Mouse (Mus musculus) embryonic facial prominence, embryonic 15.5 days (tissue): ENCODE measurements around the gene Parp2. TPM values are rescaled to one million over a fixed set of nuclear protein-coding genes. Genes with fewer than 3 reads are reported as not detected.
"Not testable (repeated sequence)": the region's sequence is repeated elsewhere in the genome, so short reads cannot be mapped to it uniquely, and the experiment has no call there.

Source experiments
- ATAC-seq: fragments of 200-750 bp; cut with Nextera tagmentation; 2 replicates; pipeline ENCODE4 v1.8.0; 2017; ENCODE audit warnings: low read depth, moderate TSS enrichment; ENCODE audit not compliant: insufficient number of reproducible peaks, low FRiP score, low TSS enrichment
- H3K27ac ChIP-seq: fragments of 300-500 bp; sonication (generic); replicated peaks from 2 replicates; pipeline ENCODE4 v1.5.1; 2015; ENCODE audit warnings: mild to moderate bottlenecking, inconsistent platforms
- H3K27me3 ChIP-seq: fragments of 300-500 bp; sonication (generic); 2 replicates; pipeline ENCODE4 v1.6.1; 2015; ENCODE audit warnings: inconsistent platforms
- H3K36me3 ChIP-seq: fragments of 300-500 bp; sonication (generic); 2 replicates; pipeline ENCODE4 v1.6.1; 2015; ENCODE audit warnings: mild to moderate bottlenecking, inconsistent platforms
- H3K4me1 ChIP-seq: fragments of 300-500 bp; sonication (generic); 2 replicates; pipeline ENCODE4 v1.6.1; 2015; ENCODE audit warnings: inconsistent platforms
- H3K4me2 ChIP-seq: fragments of 300-500 bp; sonication (generic); replicated peaks from 2 replicates; pipeline ENCODE4 v1.6.1; 2015; ENCODE audit warnings: mild to moderate bottlenecking, inconsistent platforms
- H3K4me3 ChIP-seq: fragments of 300-500 bp; sonication (generic); replicated peaks from 2 replicates; pipeline ENCODE4 v1.5.1; 2015; ENCODE audit warnings: mild to moderate bottlenecking, inconsistent platforms
- H3K9ac ChIP-seq: fragments of 300-500 bp; sonication (generic); 2 replicates; pipeline ENCODE4 v1.6.1; 2015; ENCODE audit warnings: inconsistent platforms
- H3K9me3 ChIP-seq: fragments of 300-500 bp; sonication (generic); replicated peaks from 2 replicates; pipeline ENCODE4 v1.6.1; 2016; ENCODE audit warnings: inconsistent platforms
- WGBS: fragments of 180-500 bp; shearing (Covaris S2); methylation state at CpG from one replicate; pipeline ENCODE4 v1.1.7; 2015; 5-methylcytosine and 5-hydroxymethylcytosine counted together
- polyA plus RNA-seq: library from polyadenylated mRNA; unstranded; fragments of >200 nt; fragmentation: Nextera tagmentation; extraction: Ambion mirVana; gene quantifications from 2 replicates; pipeline ENCODE4 v1.2.1, GENCODE M21; 2015

The Parp2 gene
- polyA plus RNA-seq, 1 experiment from 2014 or later: 59.3 TPM

DNA sequence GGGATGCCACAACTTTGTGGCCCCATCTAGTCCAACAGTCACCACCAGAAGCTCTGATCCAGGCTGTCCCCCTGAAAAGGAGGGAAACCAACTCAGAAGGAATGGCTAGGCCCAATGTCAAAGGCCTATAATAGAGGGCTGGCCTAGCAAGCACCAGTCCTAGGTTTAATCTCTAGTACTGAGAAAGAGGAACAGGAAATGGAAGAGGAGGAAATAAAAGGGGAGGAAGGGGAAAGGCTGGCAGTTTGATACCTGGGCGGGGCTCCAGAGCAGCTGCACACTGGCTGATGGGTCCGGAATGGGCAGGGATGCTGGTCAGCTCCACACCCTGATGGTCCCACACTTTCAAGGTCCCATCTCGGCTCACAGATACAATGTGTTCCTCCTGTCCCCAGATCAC, 22.2 kb downstream of the Parp2 start:
- WGBS: 77% methylated on average over 3 of the region's 3 CpGs
- Histone ChIP-seq H3K36me3 (peaks cover 1% of the 10 kb centered on the region; the same call in 1 of the 2 replicates), H3K9ac (no peak overlapping the region), H3K4me2 (no peak overlapping the region), H3K4me3 (no peak overlapping the region), H3K27me3 (no peaks in the 10 kb centered on the region), H3K4me1 (no peaks in the 10 kb centered on the region), H3K27ac (no peak overlapping the region), H3K9me3 (no peaks in the 10 kb centered on the region)
- no peak for ATAC-seq

DNA sequence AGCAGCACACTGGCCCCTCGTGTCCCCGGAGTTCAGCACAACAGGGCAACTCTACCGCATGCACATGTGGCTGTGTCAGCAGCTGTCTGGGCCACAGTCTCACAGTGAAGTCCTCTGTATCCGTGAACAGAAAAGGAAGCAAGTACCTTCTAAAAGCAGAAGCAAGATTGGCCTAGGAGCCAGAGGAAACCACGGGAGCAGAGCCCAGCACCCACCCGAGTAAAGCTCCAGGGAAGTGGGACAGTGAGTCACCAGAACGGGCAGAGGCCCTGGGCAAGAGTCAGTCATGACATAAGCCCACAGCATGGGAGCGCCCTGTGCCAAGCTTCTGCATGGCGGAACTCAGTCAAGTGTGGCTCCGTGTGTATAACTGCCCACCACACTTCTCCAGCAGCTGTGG, 26.3 kb downstream of the Parp2 start:
- 76% methylated on average over 10 of the region's 10 CpGs for WGBS
- H3K4me3 ChIP-seq: no peak overlapping the region
- no peak overlapping the region for H3K9ac ChIP-seq
- no peak overlapping the region for H3K27ac ChIP-seq
- ATAC-seq: no peak
- no peaks in the 10 kb centered on the region for H3K27me3 ChIP-seq
- no peaks in the 10 kb centered on the region for H3K4me1 ChIP-seq
- peaks cover 4% of the 10 kb centered on the region for H3K36me3 ChIP-seq
- no peaks in the 10 kb centered on the region for H3K9me3 ChIP-seq
- H3K4me2 ChIP-seq: no peak overlapping the region

DNA sequence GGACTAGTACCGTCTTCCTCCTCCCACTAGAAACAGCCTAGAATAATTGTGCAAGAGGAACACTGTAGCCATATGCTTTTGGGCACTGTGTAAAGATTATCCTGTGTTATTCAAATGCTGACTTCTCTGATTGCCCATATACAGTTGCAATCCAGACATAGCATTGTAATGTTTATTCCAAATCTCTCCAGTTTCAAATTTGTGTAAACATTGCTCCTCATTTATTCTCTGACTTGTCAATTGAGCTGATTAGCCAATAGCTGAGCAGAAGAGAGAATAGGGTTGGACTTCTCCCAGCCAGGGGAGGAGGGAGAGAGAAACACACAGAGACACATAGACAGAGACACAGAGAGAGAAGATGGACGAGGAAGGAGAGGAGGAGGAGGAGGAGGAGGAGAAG, 26.8 kb downstream of the Parp2 start:
- Histone ChIP-seq H3K4me2 (no peak overlapping the region), H3K27ac (no peak overlapping the region), H3K36me3 (peaks cover 4% of the 10 kb centered on the region), H3K9me3 (no peaks in the 10 kb centered on the region), H3K27me3 (no peaks in the 10 kb centered on the region), H3K9ac (no peak overlapping the region), H3K4me3 (no peak overlapping the region), H3K4me1 (no peaks in the 10 kb centered on the region)
- WGBS: 50% methylated on average over 2 of the region's 2 CpGs
- no peak for ATAC-seq

DNA sequence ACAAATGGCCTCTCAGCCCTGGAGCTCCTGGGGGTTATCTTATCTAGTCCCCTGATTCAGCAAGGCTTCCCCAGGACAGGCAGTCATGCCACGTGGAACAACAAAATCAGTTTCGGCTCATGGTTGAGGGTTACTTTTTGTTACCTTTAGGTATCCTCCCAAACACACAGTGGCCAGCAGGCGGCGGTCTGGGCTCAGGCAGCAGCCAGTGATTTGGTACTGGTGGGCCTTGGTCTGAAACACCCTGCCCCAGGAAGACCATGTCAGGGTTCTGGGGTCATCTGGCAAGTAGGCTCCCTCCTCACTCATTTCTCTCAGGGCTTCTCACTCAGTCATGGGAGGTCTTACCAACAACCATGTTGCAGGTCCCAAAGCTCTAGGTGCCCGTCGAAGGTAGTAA, 29.6 kb downstream of the Parp2 start:
- ATAC-seq: no peak
- H3K9ac ChIP-seq: no peak overlapping the region
- peaks cover 4% of the 10 kb centered on the region for H3K36me3 ChIP-seq
- H3K4me1 ChIP-seq: no peaks in the 10 kb centered on the region
- H3K4me3 ChIP-seq: no peak overlapping the region
- H3K9me3 ChIP-seq: no peaks in the 10 kb centered on the region
- H3K4me2 ChIP-seq: no peak overlapping the region
- WGBS: 65% methylated on average over 6 of the region's 6 CpGs
- no peak overlapping the region for H3K27ac ChIP-seq
- no peaks in the 10 kb centered on the region for H3K27me3 ChIP-seq

DNA sequence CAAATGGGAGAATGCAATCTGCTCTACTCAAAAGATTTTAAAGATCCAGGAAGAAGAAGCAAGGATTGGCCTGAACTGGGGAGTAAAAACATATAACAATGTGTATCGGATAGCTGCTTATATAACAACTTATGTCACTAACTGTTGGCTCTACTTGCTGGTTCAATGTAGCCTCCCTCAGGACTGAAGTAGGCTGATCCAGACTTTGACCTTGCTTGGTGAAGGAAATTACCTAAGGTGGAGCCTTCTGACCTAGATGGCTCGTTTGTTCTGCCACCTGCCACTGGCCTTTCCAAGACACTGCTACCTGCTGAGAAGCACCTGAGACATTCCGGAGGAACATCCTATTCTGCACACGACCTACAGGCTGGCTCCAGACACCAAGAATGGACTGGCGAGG, 48.1 kb downstream of the Parp2 start:
- Histone ChIP-seq H3K27me3 (no peaks in the 10 kb centered on the region), H3K4me1 (no peaks in the 10 kb centered on the region), H3K27ac (no peak overlapping the region), H3K4me2 (no peak overlapping the region), H3K4me3 (no peak overlapping the region), H3K9ac (no peak overlapping the region), H3K36me3 (peaks cover 7% of the 10 kb centered on the region), H3K9me3 (no peaks in the 10 kb centered on the region)
- WGBS: 85% methylated on average over 5 of the region's 5 CpGs
- no peak for ATAC-seq

DNA sequence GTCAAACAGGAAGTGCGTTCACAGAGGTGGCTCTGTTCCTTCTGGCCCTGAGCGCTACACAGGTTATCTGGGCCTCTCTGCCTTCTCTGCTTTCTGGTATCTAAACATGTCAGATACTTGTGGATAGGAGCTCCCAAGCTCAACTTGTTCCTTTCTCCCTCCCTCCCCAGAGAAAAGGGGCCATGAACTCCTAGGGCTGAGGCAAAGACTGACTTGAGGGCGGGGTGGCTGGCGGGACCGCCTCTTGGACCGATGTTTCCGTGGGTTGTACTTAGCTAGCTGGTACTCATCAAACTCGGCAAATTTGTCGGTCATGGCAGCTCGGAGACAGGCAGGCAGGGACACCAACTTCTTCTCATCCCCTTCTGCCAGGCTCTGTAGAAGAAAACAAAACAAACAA, 55.0 kb downstream of the Parp2 start:
- H3K36me3 ChIP-seq: peaks cover 9% of the 10 kb centered on the region
- H3K4me3 ChIP-seq: no peak overlapping the region
- no peak overlapping the region for H3K9ac ChIP-seq
- no peak for ATAC-seq
- 87% methylated on average over 10 of the region's 10 CpGs for WGBS
- H3K9me3 ChIP-seq: no peaks in the 10 kb centered on the region
- H3K4me2 ChIP-seq: no peak overlapping the region
- no peak overlapping the region for H3K27ac ChIP-seq
- no peaks in the 10 kb centered on the region for H3K27me3 ChIP-seq
- H3K4me1 ChIP-seq: no peaks in the 10 kb centered on the region

DNA sequence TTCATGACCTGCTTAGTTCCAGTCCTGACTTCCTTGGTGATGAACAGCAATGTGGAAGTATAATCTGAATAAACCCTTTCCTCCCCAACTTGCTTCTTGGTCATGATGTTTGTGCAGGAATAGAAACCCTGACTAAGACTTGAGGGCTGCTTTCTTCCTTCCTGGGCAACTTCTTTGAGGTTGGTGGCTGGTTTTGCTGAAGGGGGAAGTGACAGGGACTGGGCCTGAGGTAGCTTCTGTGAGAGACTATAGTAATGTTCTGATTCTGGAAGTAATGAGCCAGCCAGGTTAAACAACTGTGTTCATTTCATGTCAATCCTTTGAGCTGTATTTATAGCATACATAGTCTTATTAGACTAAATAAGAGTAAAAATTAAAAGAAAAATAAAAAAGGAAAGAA, 57.4 kb downstream of the Parp2 start:
- not testable (repeated sequence) for H3K4me3 ChIP-seq, ATAC-seq, H3K9me3 ChIP-seq, H3K4me2 ChIP-seq, H3K27ac ChIP-seq, H3K27me3 ChIP-seq, H3K36me3 ChIP-seq, H3K9ac ChIP-seq, H3K4me1 ChIP-seq

DNA sequence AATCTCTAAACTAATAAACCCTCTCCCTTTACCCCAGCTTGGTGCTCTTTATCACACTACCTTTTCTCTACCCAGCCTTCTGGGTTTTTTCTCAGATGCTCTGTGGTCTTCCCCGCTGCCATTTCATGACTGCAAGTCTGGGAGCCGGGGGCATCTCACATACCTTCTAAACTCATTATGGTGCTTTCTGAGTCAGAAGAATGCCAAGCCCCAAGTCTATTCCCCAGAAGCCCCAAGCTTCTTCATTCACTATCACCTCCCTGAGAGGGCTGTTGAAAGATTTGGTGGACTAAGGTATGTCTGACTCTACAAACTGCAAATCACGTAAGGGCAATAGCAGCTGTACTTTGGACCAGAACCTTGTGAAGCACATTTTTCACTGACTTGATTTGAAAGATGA, 59.3 kb downstream of the Parp2 start:
- ATAC-seq: no peak
- H3K27ac ChIP-seq: no peak overlapping the region
- H3K9me3 ChIP-seq: no peaks in the 10 kb centered on the region
- H3K4me3 ChIP-seq: no peak overlapping the region
- H3K4me1 ChIP-seq: peaks cover 4% of the 10 kb centered on the region
- H3K9ac ChIP-seq: no peak overlapping the region
- H3K27me3 ChIP-seq: no peaks in the 10 kb centered on the region
- WGBS: 91% methylated on average over 3 of the region's 3 CpGs
- H3K36me3 ChIP-seq: no peaks in the 10 kb centered on the region
- H3K4me2 ChIP-seq: no peak overlapping the region

DNA sequence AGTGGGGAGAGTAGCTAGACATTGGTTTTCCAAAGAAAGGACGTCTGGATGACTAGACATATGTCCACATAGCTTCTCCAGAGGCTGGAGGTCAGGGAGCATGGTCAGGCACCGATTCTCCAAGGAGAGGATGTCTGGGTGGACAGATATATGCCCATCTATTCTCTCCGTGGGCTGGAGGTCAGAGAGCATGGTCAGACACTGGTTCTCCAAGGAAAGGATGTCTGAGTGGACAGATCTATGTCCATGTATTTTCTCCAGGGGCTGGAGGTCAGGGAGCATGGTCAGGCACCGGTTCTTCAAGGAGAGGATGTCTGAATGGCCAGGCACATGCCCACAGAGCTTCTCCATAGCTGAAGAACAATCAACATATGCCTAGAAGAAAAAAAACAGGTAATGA, 60.6 kb downstream of the Parp2 start:
- H3K4me3 ChIP-seq: no peak overlapping the region
- H3K9ac ChIP-seq: no peak overlapping the region
- H3K27me3 ChIP-seq: no peaks in the 10 kb centered on the region
- peaks cover 4% of the 10 kb centered on the region for H3K4me1 ChIP-seq
- no peak for ATAC-seq
- 76% methylated on average over 4 of the region's 4 CpGs for WGBS
- no peaks in the 10 kb centered on the region for H3K9me3 ChIP-seq
- H3K4me2 ChIP-seq: no peak overlapping the region
- no peaks in the 10 kb centered on the region for H3K36me3 ChIP-seq
- no peak overlapping the region for H3K27ac ChIP-seq

DNA sequence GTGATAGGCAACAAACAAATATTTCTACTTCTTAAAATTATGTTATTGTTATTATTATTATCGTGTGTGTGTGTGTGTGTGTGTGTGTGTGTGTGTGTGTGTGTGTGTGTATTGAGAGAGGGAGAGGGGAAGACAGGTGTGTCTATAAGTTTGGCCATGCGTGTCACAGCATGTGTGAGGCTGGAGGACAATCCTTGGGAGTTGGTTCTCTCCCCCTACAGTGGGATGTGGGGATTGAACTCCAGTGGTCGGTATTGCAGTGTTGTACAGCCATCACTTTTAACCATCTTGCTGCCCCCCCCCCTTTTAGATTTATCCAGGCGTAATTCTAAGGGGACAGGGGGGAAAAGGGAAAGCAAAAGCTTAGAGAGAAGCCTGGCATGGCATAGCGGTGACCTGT, 61.0 kb downstream of the Parp2 start:
- H3K4me1 ChIP-seq: peaks cover 4% of the 10 kb centered on the region
- H3K4me2 ChIP-seq: no peak overlapping the region
- no peaks in the 10 kb centered on the region for H3K36me3 ChIP-seq
- H3K27me3 ChIP-seq: no peaks in the 10 kb centered on the region
- no peak overlapping the region for H3K27ac ChIP-seq
- H3K9ac ChIP-seq: no peak overlapping the region
- no peaks in the 10 kb centered on the region for H3K9me3 ChIP-seq
- no peak for ATAC-seq
- H3K4me3 ChIP-seq: no peak overlapping the region
- WGBS: 88% methylated on average over 5 of the region's 5 CpGs

DNA sequence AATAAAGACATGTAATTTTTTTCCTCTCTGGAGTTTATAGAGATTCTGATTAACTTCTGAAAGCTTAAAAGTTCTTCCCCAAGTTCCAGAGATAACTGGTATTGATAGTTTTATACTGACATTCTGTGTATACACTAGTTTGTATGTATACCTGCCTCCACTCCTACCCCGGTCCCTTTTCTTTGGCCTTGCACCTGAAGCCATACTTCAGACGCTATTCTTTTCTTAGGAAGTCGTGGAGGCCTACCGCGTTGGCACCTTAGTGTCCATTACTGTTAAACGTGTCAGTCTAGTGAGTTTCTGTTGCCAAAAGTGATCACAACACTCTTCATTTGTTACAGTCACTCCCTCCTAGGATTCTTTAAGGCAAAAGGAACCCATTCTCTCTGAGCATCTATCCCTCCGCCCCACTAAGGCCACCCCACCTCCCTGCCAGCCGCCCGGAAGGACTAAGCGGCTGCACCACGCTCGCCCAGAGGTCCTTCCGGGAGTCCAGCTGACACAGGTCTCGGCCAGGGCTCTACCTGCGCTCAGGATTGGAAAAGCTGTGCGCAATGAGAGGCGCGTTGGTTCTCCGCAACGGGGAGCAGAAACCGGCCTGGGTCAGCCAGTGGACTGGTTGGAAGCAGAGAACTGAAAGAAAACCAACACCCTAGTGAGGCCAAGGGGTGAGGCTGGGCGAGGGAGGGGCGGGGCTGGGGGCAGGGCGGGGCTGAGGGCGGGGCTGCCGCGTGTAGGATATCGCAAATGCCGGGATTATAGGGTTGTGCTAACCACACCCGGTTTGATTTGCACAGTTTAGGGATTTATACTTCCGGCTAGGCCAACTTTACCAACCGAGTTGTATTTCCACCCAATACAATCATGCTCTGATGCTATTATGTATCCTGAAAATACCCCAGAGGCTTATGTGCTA, 62.5 kb downstream of the Parp2 start, which contains the start of gene Tep1:
Tep1 (minus strand) TSS at position 672 of the 916 bp plus-strand sequence.
- Histone ChIP-seq H3K27ac (peak within 1 kb of the TSS; percentile 72), H3K9ac (peak within 1 kb of the TSS; percentile 53), H3K4me3 (peak within 1 kb of the TSS; percentile 58), H3K4me1 (peaks cover 4% of the 10 kb centered on the region), H3K4me2 (peak within 1 kb of the TSS; percentile 70), H3K36me3 (no peaks in the 10 kb centered on the region), H3K9me3 (no peaks in the 10 kb centered on the region), H3K27me3 (no peaks in the 10 kb centered on the region)
- WGBS: 6% methylated on average over 32 of the region's 32 CpGs
- ATAC-seq: peak; percentile 94

DNA sequence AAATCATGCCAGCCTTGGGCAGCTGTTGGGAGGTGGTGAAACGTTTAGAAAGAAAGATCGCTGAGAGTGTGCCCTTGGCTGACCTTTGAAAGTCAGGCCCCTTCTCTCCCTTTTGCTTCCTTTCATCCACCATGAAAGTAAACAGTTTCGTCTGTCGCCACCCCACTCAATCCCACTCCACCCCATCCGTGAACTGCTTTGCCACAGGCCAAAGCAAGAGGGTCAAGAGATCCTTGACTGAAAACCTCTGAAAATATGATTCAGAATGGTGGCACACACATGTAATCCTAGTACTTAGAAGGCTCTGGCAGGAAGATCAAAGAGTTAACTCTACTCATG, 63.1 kb downstream of the Parp2 start:
- Histone ChIP-seq H3K27me3 (no peaks in the 10 kb centered on the region), H3K36me3 (no peaks in the 10 kb centered on the region), H3K4me3 (peak overlapping the region; percentile 58), H3K9ac (peak overlapping the region; percentile 53; the same call in 1 of the 2 replicates), H3K9me3 (no peaks in the 10 kb centered on the region), H3K4me1 (peaks cover 4% of the 10 kb centered on the region), H3K27ac (peak overlapping the region; percentile 72; the same call in 1 of the 2 replicates), H3K4me2 (peak overlapping the region; percentile 70)
- ATAC-seq: no peak
- WGBS: 26% methylated on average over 5 of the region's 5 CpGs
